Mouse (Mus musculus) intestine, embryonic 15.5 days (tissue): ENCODE results near the gene Cd55. TPM values are rescaled to one million over a fixed set of nuclear protein-coding genes. Genes with fewer than 3 reads are reported as not detected.
"Not testable (repeated sequence)": the region's sequence is repeated elsewhere in the genome, so short reads cannot be mapped to it uniquely, and the experiment has no call there.

ENCODE experiments used
- ATAC-seq: fragments of 200-750 bp; cut with Nextera tagmentation; 2 replicates; pipeline ENCODE4 v1.8.0; 2017; ENCODE audit warnings: moderate TSS enrichment, moderate library complexity
- H3K27ac ChIP-seq: fragments of 300-500 bp; sonication (generic); 2 replicates; pipeline ENCODE4 v1.5.1; 2015; ENCODE audit warnings: mild to moderate bottlenecking, inconsistent platforms
- H3K27me3 ChIP-seq: fragments of 300-500 bp; sonication (generic); replicated peaks from 2 replicates; pipeline ENCODE4 v1.6.1; 2015; ENCODE audit warnings: inconsistent platforms
- H3K36me3 ChIP-seq: fragments of 300-500 bp; sonication (generic); 2 replicates; pipeline ENCODE4 v1.6.1; 2015; ENCODE audit warnings: inconsistent platforms
- H3K4me1 ChIP-seq: fragments of 300-500 bp; sonication (generic); replicated peaks from 2 replicates; pipeline ENCODE4 v1.6.1; 2015; ENCODE audit warnings: inconsistent platforms
- H3K4me2 ChIP-seq: fragments of 300-500 bp; sonication (generic); replicated peaks from 2 replicates; pipeline ENCODE4 v1.6.1; 2015; ENCODE audit warnings: mild to moderate bottlenecking, inconsistent platforms
- H3K4me3 ChIP-seq: fragments of 300-500 bp; sonication (generic); replicated peaks from 2 replicates; pipeline ENCODE4 v1.5.1; 2015; ENCODE audit warnings: inconsistent platforms
- H3K9ac ChIP-seq: fragments of 300-500 bp; sonication (generic); 2 replicates; pipeline ENCODE4 v1.6.1; 2015; ENCODE audit warnings: inconsistent platforms
- H3K9me3 ChIP-seq: fragments of 300-500 bp; sonication (generic); 2 replicates; pipeline ENCODE4 v1.6.1; 2016; ENCODE audit warnings: inconsistent platforms
- WGBS: fragments of 180-500 bp; shearing (Covaris S2); methylation state at CpG from one replicate; pipeline ENCODE4 v1.1.7; 2015; 5-methylcytosine and 5-hydroxymethylcytosine counted together
- polyA plus RNA-seq: library from polyadenylated mRNA; unstranded; fragments of >200 nt; fragmentation: Nextera tagmentation; extraction: Ambion mirVana; gene quantifications from 2 replicates; pipeline ENCODE4 v1.2.1, GENCODE M21; 2015

Gene Cd55
- polyA plus RNA-seq, 1 experiment from 2014 or later = 20.0 TPM

- 0 out of 2 replicates have a peak, but pooled peaks have one; percentile 41 for ATAC-seq
- Histone ChIP-seq H3K4me3 (no peak overlapping the region), H3K9ac (no peak overlapping the region)
Measured at GRCm38 (mm10) chr1:130474226-130474625, 11.7 kb upstream of the Cd55 start.

GRCm38 (mm10) chr1:130470074-130470473, 7.5 kb upstream of the Cd55 start:
- WGBS = 70% methylated on average over 4 of the region's 4 CpGs
- H3K9ac ChIP-seq = no peak overlapping the region

More at GRCm38 (mm10) chr1:130474226-130474625, 11.7 kb upstream of the Cd55 start:
- H3K27me3 ChIP-seq = no peaks in the 10 kb centered on the region
- H3K4me2 ChIP-seq = no peak overlapping the region
- H3K4me1 ChIP-seq = no peaks in the 10 kb centered on the region
- no peaks in the 10 kb centered on the region for H3K36me3 ChIP-seq
- WGBS = 13% methylated on average over 1 of the region's 1 CpGs
- no peak overlapping the region for H3K27ac ChIP-seq
- H3K9me3 ChIP-seq = no peaks in the 10 kb centered on the region

GRCm38 (mm10) chr1:130467453-130467852, 4.9 kb upstream of the Cd55 start:
- Histone ChIP-seq H3K27me3 (no peaks in the 10 kb centered on the region), H3K4me1 (peaks cover 7% of the 10 kb centered on the region), H3K4me2 (no peak overlapping the region), H3K9me3 (no peaks in the 10 kb centered on the region), H3K36me3 (no peaks in the 10 kb centered on the region), H3K4me3 (no peak overlapping the region), H3K27ac (no peak overlapping the region), H3K9ac (no peak overlapping the region)
- peak; percentile 62 for ATAC-seq
- 17% methylated on average over 2 of the region's 2 CpGs for WGBS

More at GRCm38 (mm10) chr1:130470074-130470473, 7.5 kb upstream of the Cd55 start:
- Histone ChIP-seq H3K36me3 (no peaks in the 10 kb centered on the region), H3K9me3 (no peaks in the 10 kb centered on the region), H3K4me2 (no peak overlapping the region), H3K4me1 (peaks cover 3% of the 10 kb centered on the region; the same call in 1 of the 2 replicates), H3K4me3 (no peak overlapping the region), H3K27me3 (no peaks in the 10 kb centered on the region), H3K27ac (no peak overlapping the region)
- ATAC-seq = no peak

GRCm38 (mm10) chr1:130464173-130464572, 1.6 kb upstream of the Cd55 start:
- Histone ChIP-seq H3K4me2 (no peak overlapping the region), H3K9me3 (no peaks in the 10 kb centered on the region), H3K4me1 (peaks cover 7% of the 10 kb centered on the region), H3K36me3 (no peaks in the 10 kb centered on the region), H3K27me3 (no peaks in the 10 kb centered on the region), H3K27ac (no peak overlapping the region), H3K4me3 (no peak overlapping the region), H3K9ac (no peak overlapping the region)
- no peak for ATAC-seq

- Histone ChIP-seq H3K4me1 (peaks cover 7% of the 10 kb centered on the region), H3K27ac (peak overlapping the region; percentile 67; the same call in 1 of the 2 replicates), H3K36me3 (no peaks in the 10 kb centered on the region), H3K4me2 (peak overlapping the region; percentile 88), H3K9me3 (no peaks in the 10 kb centered on the region), H3K4me3 (peak overlapping the region; percentile 65), H3K27me3 (no peaks in the 10 kb centered on the region), H3K9ac (peak overlapping the region; percentile 52)
- no peak; the same call in 1 of the 2 replicates for ATAC-seq
- 5% methylated on average over 4 of the region's 4 CpGs for WGBS
Measured at GRCm38 (mm10) chr1:130462867-130463266, 323 bp upstream of the Cd55 start.

- H3K27me3 ChIP-seq = no peaks in the 10 kb centered on the region
- no peak overlapping the region for H3K4me2 ChIP-seq
- H3K27ac ChIP-seq = no peak overlapping the region
- H3K9me3 ChIP-seq = no peaks in the 10 kb centered on the region
- 85% methylated on average over 2 of the region's 2 CpGs for WGBS
- H3K4me1 ChIP-seq = no peaks in the 10 kb centered on the region
- no peak overlapping the region for H3K9ac ChIP-seq
- ATAC-seq = no peak
- no peaks in the 10 kb centered on the region for H3K36me3 ChIP-seq
- H3K4me3 ChIP-seq = no peak overlapping the region
Measured at GRCm38 (mm10) chr1:130455111-130455510, 7.4 kb downstream of the Cd55 start.

GRCm38 (mm10) chr1:130442930-130443329, 19.6 kb downstream of the Cd55 start:
- not testable (repeated sequence) for ATAC-seq, H3K4me2 ChIP-seq, H3K9me3 ChIP-seq, H3K27me3 ChIP-seq, H3K36me3 ChIP-seq, H3K4me1 ChIP-seq, H3K9ac ChIP-seq, H3K4me3 ChIP-seq, H3K27ac ChIP-seq
- 29% methylated on average over 1 of the region's 1 CpGs for WGBS

- Histone ChIP-seq H3K27ac (no peak overlapping the region), H3K36me3 (no peaks in the 10 kb centered on the region), H3K4me2 (no peak overlapping the region), H3K27me3 (no peaks in the 10 kb centered on the region), H3K4me1 (0 out of 2 replicates have a peak, but pooled peaks cover 2% of the 10 kb centered on the region), H3K9me3 (no peaks in the 10 kb centered on the region), H3K4me3 (no peak overlapping the region), H3K9ac (no peak overlapping the region)
- ATAC-seq = no peak
- WGBS = 81% methylated on average over 4 of the region's 4 CpGs
Measured at GRCm38 (mm10) chr1:130430920-130431319, 31.6 kb downstream of the Cd55 start.

- H3K27ac ChIP-seq, H3K9ac ChIP-seq, H3K4me3 ChIP-seq, H3K4me1 ChIP-seq, ATAC-seq, H3K9me3 ChIP-seq, H3K4me2 ChIP-seq, H3K36me3 ChIP-seq, H3K27me3 ChIP-seq: not testable (repeated sequence)
Measured at GRCm38 (mm10) chr1:130428667-130429066, 33.9 kb downstream of the Cd55 start.

GRCm38 (mm10) chr1:130427175-130427853, 35.2 kb downstream of the Cd55 start:
- H3K9me3 ChIP-seq, H3K9ac ChIP-seq, H3K36me3 ChIP-seq, H3K27me3 ChIP-seq, H3K27ac ChIP-seq, H3K4me3 ChIP-seq, H3K4me2 ChIP-seq, H3K4me1 ChIP-seq: not testable (repeated sequence)
- ATAC-seq = peak; percentile 80
- 18% methylated on average over 3 of the region's 3 CpGs for WGBS

GRCm38 (mm10) chr1:130422664-130423111, 39.9 kb downstream of the Cd55 start, which contains the start of gene Cd55b:
Gene Cd55b, minus strand, starts transcription at chr1:130423009.
- no peak within 1 kb of the TSS for H3K4me2 ChIP-seq

GRCm38 (mm10) chr1:130422033-130422432, 40.5 kb downstream of the Cd55 start:
- H3K27ac ChIP-seq, H3K4me1 ChIP-seq, H3K36me3 ChIP-seq, H3K27me3 ChIP-seq, H3K4me2 ChIP-seq, ATAC-seq, H3K4me3 ChIP-seq, H3K9me3 ChIP-seq, H3K9ac ChIP-seq: not testable (repeated sequence)
- no CpG with 5 or more reads among the region's 6 CpGs for WGBS

More at GRCm38 (mm10) chr1:130422664-130423111, 39.9 kb downstream of the Cd55 start, which contains the start of gene Cd55b:
- Histone ChIP-seq H3K4me3 (no peak within 1 kb of the TSS), H3K36me3 (no peaks in the 10 kb centered on the region), H3K27ac (no peak within 1 kb of the TSS), H3K27me3 (no peaks in the 10 kb centered on the region), H3K4me1 (0 out of 2 replicates have a peak, but pooled peaks cover 2% of the 10 kb centered on the region), H3K9ac (no peak within 1 kb of the TSS), H3K9me3 (no peaks in the 10 kb centered on the region)
- 62% methylated on average over 18 of the region's 18 CpGs for WGBS
- ATAC-seq = peak; percentile 55

- ATAC-seq = 0 out of 2 replicates have a peak, but pooled peaks have one; percentile 47
- H3K4me1 ChIP-seq, H3K36me3 ChIP-seq, H3K9me3 ChIP-seq, H3K27ac ChIP-seq, H3K4me2 ChIP-seq, H3K27me3 ChIP-seq, H3K9ac ChIP-seq, H3K4me3 ChIP-seq: not testable (repeated sequence)
Measured at GRCm38 (mm10) chr1:130397109-130397508, 65.4 kb downstream of the Cd55 start.
